Mouse (Mus musculus) T-helper 1 cell (primary cell): ENCODE measurements around the gene Mfrp.

Experiments used
- in situ Hi-C: fragments of 300-600 bp; cut with MboI, MseI; formaldehyde crosslinking; loops from one replicate; pipeline ENCODE4 v1.15.1; 2025; ENCODE audit warnings: high pct_unique_total_duplicates

Mfrp gene

GRCm38 (mm10) chr9:44078136-44078797, 23.3 kb upstream of the Mfrp start:
- in situ Hi-C loops = loop anchor here (25.0 kb wide), 3 partner anchors 341 to 1966 kb away; partner anchors contain the start of genes Nectin1 and Sorl1

GRCm38 (mm10) chr9:44078955-44079756, 22.4 kb upstream of the Mfrp start:
- in situ Hi-C loops = loop anchor here (25.0 kb wide), 3 partner anchors 342 to 1967 kb away; partner anchors contain the start of genes Nectin1 and Sorl1

GRCm38 (mm10) chr9:44079997-44080780, 21.3 kb upstream of the Mfrp start:
- in situ Hi-C loops = loop anchor here (25.0 kb wide), 3 partner anchors 343 to 1968 kb away; partner anchors contain the start of genes Nectin1 and Sorl1

- in situ Hi-C loops = loop anchor here (25.0 kb wide), 3 partner anchors 344 to 1969 kb away; partner anchors contain the start of genes Nectin1 and Sorl1
Observed at GRCm38 (mm10) chr9:44080953-44081352, 20.6 kb upstream of the Mfrp start.

GRCm38 (mm10) chr9:44081581-44081980, 19.9 kb upstream of the Mfrp start:
- in situ Hi-C loops = loop anchor here (25.0 kb wide), 3 partner anchors 344 to 1969 kb away; partner anchors contain the start of genes Nectin1 and Sorl1

GRCm38 (mm10) chr9:44082266-44082665, 19.3 kb upstream of the Mfrp start:
- in situ Hi-C loops = loop anchor here (25.0 kb wide), 3 partner anchors 345 to 1970 kb away; partner anchors contain the start of genes Nectin1 and Sorl1

GRCm38 (mm10) chr9:44083392-44084121, 18.0 kb upstream of the Mfrp start:
- in situ Hi-C loops = loop anchor here (25.0 kb wide), 3 partner anchors 346 to 1971 kb away; partner anchors contain the start of genes Nectin1 and Sorl1

GRCm38 (mm10) chr9:44084236-44084635, 17.3 kb upstream of the Mfrp start:
- in situ Hi-C loops = loop anchor here (25.0 kb wide), 3 partner anchors 347 to 1972 kb away; partner anchors contain the start of genes Nectin1 and Sorl1

- in situ Hi-C loops = loop anchor here (25.0 kb wide), 3 partner anchors 347 to 1972 kb away; partner anchors contain the start of genes Nectin1 and Sorl1
Observed at GRCm38 (mm10) chr9:44084659-44085229, 16.8 kb upstream of the Mfrp start.

GRCm38 (mm10) chr9:44085276-44085675, 16.3 kb upstream of the Mfrp start:
- in situ Hi-C loops = loop anchor here (25.0 kb wide), 3 partner anchors 348 to 1973 kb away; partner anchors contain the start of genes Nectin1 and Sorl1

GRCm38 (mm10) chr9:44085741-44086665, 15.5 kb upstream of the Mfrp start:
- in situ Hi-C loops = loop anchor here (25.0 kb wide), 3 partner anchors 349 to 1974 kb away; partner anchors contain the start of genes Nectin1 and Sorl1

- in situ Hi-C loops = loop anchor here (25.0 kb wide), 3 partner anchors 350 to 1975 kb away; partner anchors contain the start of genes Nectin1 and Sorl1
Observed at GRCm38 (mm10) chr9:44086960-44087359, 14.6 kb upstream of the Mfrp start.

- in situ Hi-C loops = loop anchor here (25.0 kb wide), 3 partner anchors 351 to 1976 kb away; partner anchors contain the start of genes Nectin1 and Sorl1
Observed at GRCm38 (mm10) chr9:44087761-44088455, 13.6 kb upstream of the Mfrp start.

- in situ Hi-C loops = loop anchor here (25.0 kb wide), 3 partner anchors 352 to 1977 kb away; partner anchors contain the start of genes Nectin1 and Sorl1
Observed at GRCm38 (mm10) chr9:44088877-44089608, 12.5 kb upstream of the Mfrp start.

- in situ Hi-C loops = loop anchor here (25.0 kb wide), 3 partner anchors 357 to 1982 kb away; partner anchors contain the start of genes Nectin1 and Sorl1
Observed at GRCm38 (mm10) chr9:44093612-44094503, 7.7 kb upstream of the Mfrp start.

- in situ Hi-C loops = loop anchor here (25.0 kb wide), 3 partner anchors 357 to 1982 kb away; partner anchors contain the start of genes Nectin1 and Sorl1
Observed at GRCm38 (mm10) chr9:44094737-44095136, 6.8 kb upstream of the Mfrp start.
